Mouse (Mus musculus): ENCODE results near the gene Gm15217.

- no peak for TF ChIP-seq CTCF (conservative IDR thresholded peaks at IDR 0.05; ENCODE audit: insufficient read depth, insufficient read length, low read depth, low read length)
- TF ChIP-seq POLR2A (IDR thresholded peaks at IDR 0.05; ENCODE audit: low read depth, low read length) = no peak
Measured at GRCm38 (mm10) chr14:46381457-46381856, 2.2 kb downstream of the Gm15217 start.
